Mouse (Mus musculus): Measurements from ENCODE around the gene Slc9a6. TPM values are rescaled to one million over a fixed set of nuclear protein-coding genes. Genes with fewer than 3 reads are reported as not detected.

The Slc9a6 gene
- total RNA-seq, 2 experiments from 2014 or later: 97.3 to 103 TPM

Small RNA genes within 50 kb of the gene (microRNA-seq; reads per million reads assigned to microRNA genes)
- 1.3 reads per million for gene Mir5116

Other genes starting within 250 kb of the Slc9a6 start
- gene Smim10l2a, start 235.2 kb upstream of the Slc9a6 start, total RNA-seq (2021): 10 to 100 TPM; 21.0 to 21.9 TPM
- not detected for gene Gm2174, start 161.8 kb upstream of the Slc9a6 start, total RNA-seq (2021)
- gene Ints6l, start 154.9 kb upstream of the Slc9a6 start, total RNA-seq (2021): 10 to 100 TPM; 22.8 to 41.0 TPM
- not detected for gene Gm10477, start 85.0 kb upstream of the Slc9a6 start, total RNA-seq (2021)
- gene Gm648, start 60.2 kb upstream of the Slc9a6 start, total RNA-seq (2021): not detected
- gene Mmgt1, start 11.7 kb upstream of the Slc9a6 start, total RNA-seq (2021): 10 to 100 TPM; 26.0 to 26.8 TPM
- 100 to 1,000 TPM in 1 of 2 experiments, 10 to 100 TPM in 1; 70.5 to 113 TPM for gene Fhl1, start 122.0 kb downstream of the Slc9a6 start, total RNA-seq (2021)
- gene Map7d3, start 212.6 kb downstream of the Slc9a6 start, total RNA-seq (2021): under 1 TPM in 1 of 2 experiments, not detected in 1; 0.10 TPM